Mouse (Mus musculus) heart, adult 2 months (tissue): ENCODE results near the gene Rabac1.

Source experiments
- CTCF ChIP-seq: fragments of 200-600 bp; IDR thresholded peaks from 2 replicates; pipeline ENCODE4 v1.8.1; 2022; ENCODE audit warnings: antibody characterized with exemption, mild to moderate bottlenecking, moderate library complexity
- EP300 ChIP-seq: fragments of 200-500 bp; IDR thresholded peaks from 2 replicates; pipeline ENCODE4 v1.6.1; 2011; ENCODE audit warnings: low read depth, low read length, control low read depth; ENCODE audit not compliant: insufficient read depth
- POLR2A ChIP-seq: fragments of 200-500 bp; IDR thresholded peaks from 2 replicates; pipeline ENCODE4 v1.6.1; 2011; ENCODE audit warnings: mild to moderate bottlenecking, low read depth, low read length, control low read depth; ENCODE audit not compliant: insufficient read depth

DNA sequence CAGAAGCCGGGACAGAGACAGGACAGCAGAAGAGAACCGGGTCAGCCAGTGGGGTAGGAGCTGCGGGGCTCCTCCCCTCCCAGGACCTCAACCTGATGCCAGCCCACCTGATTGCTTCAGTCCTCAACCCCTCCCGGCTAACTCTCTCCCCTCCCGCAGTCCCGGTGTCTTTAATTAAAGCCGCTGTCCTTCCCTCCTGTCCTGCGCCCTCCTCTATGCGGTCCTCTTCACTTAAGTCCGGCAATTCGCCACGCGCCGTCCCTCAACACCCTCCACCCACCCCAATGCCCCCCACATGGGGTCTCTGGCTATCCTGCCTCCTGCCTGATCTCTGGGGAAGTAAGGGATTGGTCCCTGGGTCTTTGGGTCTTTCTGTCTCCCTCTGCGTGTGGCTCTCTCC, 40.9 kb downstream of the Rabac1 start:
- TF ChIP-seq CTCF, result no peak
- TF ChIP-seq POLR2A, result no peak
- no peak for TF ChIP-seq EP300
